Mouse (Mus musculus) lung, postnatal 0 days (tissue): ENCODE data around the gene Gm47969.

ENCODE experiments used
- CTCF ChIP-seq: IDR thresholded peaks from 2 replicates; pipeline ENCODE4 v1.5.1; 2016; ENCODE audit warnings: antibody characterized with exemption, mild to moderate bottlenecking
- EP300 ChIP-seq: IDR thresholded peaks from 2 replicates; pipeline ENCODE4 v1.6.1; 2016; ENCODE audit warnings: antibody characterized with exemption, mild to moderate bottlenecking, control low read depth

- TF ChIP-seq EP300, result no peak
- peak; percentile 91 for TF ChIP-seq CTCF
Measured at GRCm38 (mm10) chr1:83076190-83076917, 31.6 kb downstream of the Gm47969 start.
